Mouse (Mus musculus) NIH3T3 (cell line): ENCODE measurements at regions not wholly inside any gene's neighbourhood (a gene's known extent, or its start where the extent isn't known, plus 50 kb on each side); places are given as distances from the start of the nearest gene placed in this dataset.

Experiments used
- DNase-seq: peaks from one replicate; pipeline ENCODE4 v3.0.0-alpha.2; 2012; ENCODE audit warnings: low read depth

GRCm38 (mm10) chr17:68120744-68121143, 116.8 kb upstream of the Arhgap28 start:
- DNase-seq, result no peak

- DNase-seq, result no peak
Observed at GRCm38 (mm10) chr17:68134373-68134772, 130.5 kb upstream of the Arhgap28 start.

GRCm38 (mm10) chr17:68135436-68135835, 131.5 kb upstream of the Arhgap28 start:
- DNase-seq, result no peak

GRCm38 (mm10) chr17:68143307-68143706, 130.3 kb upstream of the L3mbtl4 start:
- no peak for DNase-seq

GRCm38 (mm10) chr17:68149237-68149792, 124.3 kb upstream of the L3mbtl4 start:
- DNase-seq, result no peak

DNA sequence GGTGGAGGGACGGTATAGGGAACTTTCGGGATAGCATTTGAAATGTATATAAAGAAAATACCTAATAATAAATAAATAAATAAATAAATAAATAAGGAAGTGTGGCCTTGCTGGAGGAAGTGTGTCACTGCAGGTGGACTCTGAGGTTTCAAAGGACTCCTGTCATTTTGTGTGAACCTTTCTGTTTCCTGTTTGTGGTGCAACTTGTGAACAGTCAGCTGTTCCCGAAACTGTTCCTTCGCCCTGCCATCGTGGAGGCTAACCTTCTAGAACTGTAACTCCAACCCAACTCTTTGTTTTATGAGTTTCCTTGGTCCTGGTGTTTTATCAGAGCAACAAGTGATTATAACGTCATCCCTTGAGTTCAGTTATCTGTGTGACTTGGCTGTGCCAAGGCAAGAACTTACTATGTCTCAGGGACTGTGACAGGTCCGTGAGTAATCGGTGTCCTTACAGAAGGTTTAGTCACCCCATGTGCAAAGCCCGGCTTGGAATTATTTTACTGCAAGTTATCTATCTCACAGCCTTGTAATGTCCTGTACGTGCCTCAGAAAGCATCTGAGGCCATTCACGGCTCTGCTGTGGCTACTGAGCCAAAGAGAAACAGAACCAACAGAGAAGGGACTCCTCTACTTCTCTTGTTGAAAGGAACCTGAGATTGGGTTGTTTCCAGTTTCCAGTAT, 121.0 kb upstream of the L3mbtl4 start:
- peak; percentile 66 for DNase-seq

GRCm38 (mm10) chr17:68154879-68155278, 118.7 kb upstream of the L3mbtl4 start:
- DNase-seq, result no peak

DNA sequence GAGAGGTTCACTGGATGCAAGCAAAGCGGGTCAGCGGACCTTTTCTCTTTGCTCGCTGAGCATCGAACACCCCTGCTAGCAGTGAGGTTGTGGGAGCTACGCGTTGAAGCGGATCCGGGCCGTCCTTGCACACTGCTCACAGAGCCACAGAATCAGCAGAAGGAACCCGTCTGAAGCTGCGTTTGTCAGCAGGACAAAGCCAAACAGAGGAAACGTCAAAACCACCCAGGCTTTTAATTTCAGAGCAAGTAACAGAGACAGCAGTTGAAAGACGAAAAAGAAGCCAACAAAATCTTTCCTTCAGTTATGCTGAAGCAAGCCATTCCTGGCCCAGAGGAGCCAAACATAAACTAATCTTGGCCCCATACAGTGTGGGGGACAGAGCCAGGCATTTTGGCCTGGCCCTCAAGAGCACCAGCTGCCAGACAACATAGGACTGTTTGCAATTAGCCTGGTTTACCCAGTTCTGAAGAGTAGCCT, 115.4 kb upstream of the L3mbtl4 start:
- peak; percentile 71 for DNase-seq

- DNase-seq, result no peak
Observed at GRCm38 (mm10) chr17:68161107-68161506, 112.5 kb upstream of the L3mbtl4 start.

- DNase-seq, result peak; percentile 79
Observed at GRCm38 (mm10) chr17:68163545-68163944, 110.1 kb upstream of the L3mbtl4 start.

GRCm38 (mm10) chr17:68164666-68165065, 108.9 kb upstream of the L3mbtl4 start:
- peak; percentile 4 for DNase-seq

DNA sequence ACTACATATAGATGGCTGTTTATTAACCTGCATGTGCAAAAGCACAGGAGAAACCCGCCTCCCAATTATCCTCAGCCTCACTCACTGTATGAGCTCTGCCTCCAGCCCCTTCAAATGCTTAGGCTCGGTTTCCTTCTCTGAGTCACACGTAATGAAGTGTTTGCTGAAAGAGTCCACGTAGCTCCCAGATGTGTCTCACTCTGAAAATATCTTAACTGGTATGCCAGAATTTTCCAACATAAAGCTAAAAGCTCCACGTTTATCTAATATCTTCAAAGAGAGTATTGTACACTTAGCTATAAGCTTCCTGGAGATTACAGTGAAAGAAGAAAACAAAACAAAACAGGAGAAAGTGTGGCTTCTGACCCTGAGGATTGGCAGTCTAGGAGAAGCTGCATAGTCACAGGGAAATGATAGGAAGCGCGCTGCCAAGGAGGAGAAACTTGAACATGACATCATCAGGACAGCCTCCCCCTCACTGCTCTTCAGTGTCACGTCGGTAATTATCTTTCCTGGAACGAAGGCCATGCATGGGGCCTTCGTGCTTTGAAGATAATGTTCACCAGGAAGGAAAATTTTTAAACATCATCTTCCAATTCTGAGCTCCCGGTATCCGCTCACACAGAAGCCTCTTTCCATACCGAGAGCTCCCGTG, 108.3 kb upstream of the L3mbtl4 start:
- peak; percentile 80 for DNase-seq

DNA sequence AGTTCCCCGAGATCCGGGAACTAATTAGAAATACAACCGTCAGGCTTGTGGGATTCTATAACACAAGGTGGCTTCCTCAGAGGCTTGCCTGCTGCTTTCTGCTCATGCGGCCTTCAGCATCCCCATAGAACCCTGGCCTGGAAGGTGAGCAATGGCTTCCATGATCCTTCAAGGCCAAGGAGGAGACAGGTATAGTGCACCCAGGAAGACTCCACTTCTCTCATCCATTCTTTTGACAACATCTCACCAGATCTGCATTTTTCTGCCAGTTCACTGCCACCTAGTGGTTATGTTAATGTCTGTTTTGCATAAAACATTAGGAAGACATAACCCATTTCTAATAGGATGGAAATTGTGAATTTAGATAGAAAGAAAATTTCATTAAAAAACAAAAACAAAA, 107.2 kb upstream of the L3mbtl4 start:
- DNase-seq, result peak; percentile 75

GRCm38 (mm10) chr17:68172838-68173237, 100.8 kb upstream of the L3mbtl4 start:
- DNase-seq, result no peak

- DNase-seq, result peak; percentile 70
Observed at GRCm38 (mm10) chr17:68176611-68177165, 96.9 kb upstream of the L3mbtl4 start.

GRCm38 (mm10) chr17:68177835-68178234, 95.8 kb upstream of the L3mbtl4 start:
- DNase-seq, result peak; percentile 60

DNA sequence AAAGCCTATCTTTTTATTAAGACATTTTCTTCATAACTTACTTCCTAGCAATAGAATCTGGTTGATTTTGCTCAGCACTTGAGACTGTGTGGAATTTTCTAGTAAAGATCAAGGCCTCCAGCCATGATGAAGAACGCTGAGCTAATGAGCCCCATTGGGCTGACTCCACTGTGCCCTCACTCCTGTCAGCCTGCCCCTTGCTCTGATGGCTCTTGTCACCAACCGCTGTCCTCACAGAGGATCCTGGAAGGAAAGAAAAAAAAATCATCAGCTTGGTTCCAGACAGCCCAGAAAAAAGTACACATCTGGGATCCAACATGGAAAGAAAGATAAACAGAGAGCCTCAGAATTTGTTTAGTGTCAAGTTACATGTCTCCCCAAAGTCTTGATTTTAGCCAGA, 88.2 kb upstream of the L3mbtl4 start:
- no peak for DNase-seq

DNA sequence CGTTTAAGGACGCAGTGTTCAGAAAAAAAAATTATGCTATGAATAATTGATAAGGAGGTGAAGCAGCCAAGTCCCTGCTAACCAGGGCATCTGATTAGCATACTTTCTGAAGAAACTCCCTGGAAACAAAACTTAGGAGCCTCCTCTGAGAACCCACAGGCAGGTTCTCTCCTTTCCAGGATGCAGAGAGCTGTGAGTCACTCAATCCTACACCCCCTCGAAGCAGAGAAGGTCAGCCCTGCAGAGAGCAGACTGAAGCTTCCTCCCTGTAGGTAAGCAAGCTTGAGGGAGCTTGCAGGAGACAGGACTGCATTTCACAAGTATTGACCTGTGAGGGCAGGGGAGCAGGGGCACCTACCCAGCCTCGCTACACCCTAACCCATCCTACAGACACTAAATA, 83.7 kb upstream of the L3mbtl4 start:
- DNase-seq, result no peak

DNA sequence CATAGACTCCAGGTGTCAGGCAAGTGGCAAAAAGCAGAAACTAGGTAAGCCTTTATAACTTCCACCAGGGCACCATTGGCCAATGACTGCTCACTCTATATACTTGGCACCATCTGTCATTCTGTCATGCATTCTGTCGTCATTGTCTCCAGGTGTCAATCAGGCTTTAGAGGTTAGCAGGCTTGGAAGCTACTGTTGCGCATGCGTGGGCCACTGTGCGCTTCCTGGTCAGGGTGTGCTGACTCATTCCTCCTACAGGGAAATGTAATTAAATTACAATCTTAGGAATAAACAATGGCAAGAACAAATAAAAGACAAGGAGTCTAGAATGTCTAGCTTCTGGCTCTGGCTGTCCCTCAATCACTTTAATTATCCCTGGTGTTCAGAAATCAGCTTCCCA, 68.1 kb upstream of the L3mbtl4 start:
- DNase-seq, result no peak

GRCm38 (mm10) chr17:68208837-68209236, 64.8 kb upstream of the L3mbtl4 start:
- no peak for DNase-seq

- no peak for DNase-seq
Observed at GRCm38 (mm10) chr17:68210313-68211254, 63.0 kb upstream of the L3mbtl4 start.

DNA sequence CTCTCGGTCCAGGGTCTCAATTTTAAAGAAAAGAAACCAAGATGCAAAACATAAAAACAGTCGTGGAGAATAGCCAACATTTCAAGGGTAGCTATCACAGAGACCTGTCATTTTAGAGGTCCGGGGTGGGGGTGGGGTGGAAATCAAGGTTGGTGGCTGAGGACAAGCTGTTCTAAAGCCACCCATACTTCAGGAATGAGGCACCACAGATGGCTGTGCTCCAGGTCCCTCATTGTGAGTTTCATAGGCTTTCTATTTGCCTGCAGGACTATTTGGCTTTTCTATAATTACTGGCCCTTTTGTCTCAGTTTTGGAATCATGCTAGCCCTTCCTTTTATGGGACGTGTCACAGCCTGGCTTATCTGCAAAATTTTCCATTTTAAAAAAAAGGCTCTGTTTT, 55.4 kb upstream of the L3mbtl4 start:
- DNase-seq, result no peak
